Mouse (Mus musculus) liver, postnatal 0 days (tissue): ENCODE measurements at regions not wholly inside any gene's neighbourhood (a gene's known extent, or its start where the extent isn't known, plus 50 kb on each side); places are given as distances from the start of the nearest gene placed in this dataset.

Source experiments
- ATAC-seq: fragments of 200-750 bp; cut with Nextera tagmentation; 2 replicates; pipeline ENCODE4 v1.8.0; 2017; ENCODE audit warnings: mild to moderate bottlenecking, moderate library complexity
- DNase-seq: peaks from one replicate; pipeline ENCODE4 v3.0.0-alpha.2; 2016
- H3K27ac ChIP-seq: fragments of 300-500 bp; sonication (generic); 2 replicates; pipeline ENCODE4 v1.5.1; 2014; ENCODE audit warnings: antibody characterized with exemption, moderate library complexity, mild to moderate bottlenecking, low read depth
- H3K27me3 ChIP-seq: fragments of 300-500 bp; sonication (generic); 2 replicates; pipeline ENCODE4 v1.6.1; 2014; ENCODE audit warnings: low read length, control low read depth, mixed read lengths; ENCODE audit not compliant: insufficient read depth
- H3K36me3 ChIP-seq: fragments of 300-500 bp; sonication (generic); replicated peaks from 2 replicates; pipeline ENCODE4 v1.6.1; 2014; ENCODE audit warnings: mild to moderate bottlenecking, control low read depth, low read length, moderate library complexity, mixed read lengths; ENCODE audit not compliant: insufficient read depth
- H3K4me1 ChIP-seq: fragments of 300-500 bp; sonication (generic); 2 replicates; pipeline ENCODE4 v1.6.1; 2014; ENCODE audit warnings: antibody characterized with exemption, mild to moderate bottlenecking, control low read depth; ENCODE audit not compliant: insufficient read depth
- H3K4me2 ChIP-seq: fragments of 300-500 bp; sonication (generic); 2 replicates; pipeline ENCODE4 v1.6.1; 2014; ENCODE audit warnings: low read depth, mild to moderate bottlenecking, low read length, moderate library complexity, mixed read lengths
- H3K4me3 ChIP-seq: fragments of 300-500 bp; sonication (generic); 2 replicates; pipeline ENCODE4 v1.5.1; 2014; ENCODE audit warnings: low read depth, low read length
- H3K9ac ChIP-seq: fragments of 300-500 bp; sonication (generic); replicated peaks from 2 replicates; pipeline ENCODE4 v1.6.1; 2014; ENCODE audit warnings: mild to moderate bottlenecking, moderate library complexity
- H3K9me3 ChIP-seq: fragments of 300-500 bp; sonication (generic); 2 replicates; pipeline ENCODE4 v1.6.1; 2016; ENCODE audit warnings: mild to moderate bottlenecking, control low read depth, low read length, mixed read lengths
- CTCF ChIP-seq: sonication (generic); IDR thresholded peaks from 2 replicates; pipeline ENCODE4 v1.5.1; 2016; ENCODE audit warnings: antibody characterized with exemption, low read depth
- EP300 ChIP-seq: IDR thresholded peaks from 2 replicates; pipeline ENCODE4 v1.6.1; 2016; ENCODE audit warnings: antibody characterized with exemption, low read depth, mild to moderate bottlenecking
- WGBS: fragments of 180-500 bp; shearing (Covaris S2); extraction: QIAGEN DNeasy Blood & Tissue Kit; methylation state at CpG from one replicate; pipeline ENCODE4 v1.1.7; 2014; ENCODE audit not compliant: insufficient replicate concordance; 5-methylcytosine and 5-hydroxymethylcytosine counted together

DNA sequence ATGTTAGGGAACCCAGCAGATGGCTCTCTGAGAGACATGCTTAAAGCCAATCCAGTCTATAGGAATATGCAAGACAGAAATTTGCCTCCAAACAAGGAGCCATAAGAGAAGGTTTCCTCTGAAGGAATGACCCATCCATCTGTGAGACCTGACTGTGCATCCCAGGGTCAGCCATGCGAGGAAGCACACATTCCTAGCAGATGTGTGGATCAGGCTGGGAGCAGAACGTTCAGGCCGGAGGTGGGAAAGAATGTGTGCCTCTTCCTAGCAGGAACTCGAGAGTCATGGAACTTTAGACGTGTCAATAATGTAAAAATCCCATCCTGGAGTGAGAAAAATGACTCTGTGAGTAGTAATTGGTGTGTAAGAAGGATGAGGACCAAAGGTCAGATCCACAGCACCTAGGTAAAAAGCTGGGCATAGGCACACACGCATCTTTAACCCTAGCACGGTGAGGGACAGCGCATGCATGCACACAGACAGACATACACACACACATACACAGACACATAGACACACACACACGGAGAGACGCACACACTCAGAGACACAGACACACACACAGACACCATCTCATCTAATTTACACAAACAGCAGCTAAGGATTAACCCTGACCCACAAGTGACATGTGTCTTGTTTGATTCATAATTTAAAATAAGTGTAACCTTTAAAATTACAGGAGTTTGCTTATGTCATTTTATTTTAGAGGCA lies 51.5 kb upstream of the Etv6 start:
- WGBS: 74% methylated on average over 10 of the region's 10 CpGs
- no peak overlapping the region for H3K27ac ChIP-seq
- H3K4me1 ChIP-seq: no peaks in the 10 kb centered on the region
- H3K9ac ChIP-seq: no peak overlapping the region
- TF ChIP-seq EP300 (no peak), CTCF (no peak)
- H3K4me3 ChIP-seq: no peak overlapping the region
- DNase-seq (no peak), ATAC-seq (no peak)
- H3K9me3 ChIP-seq: no peaks in the 10 kb centered on the region
- H3K27me3 ChIP-seq: no peaks in the 10 kb centered on the region
- no peak overlapping the region for H3K4me2 ChIP-seq
- H3K36me3 ChIP-seq: no peaks in the 10 kb centered on the region

DNA sequence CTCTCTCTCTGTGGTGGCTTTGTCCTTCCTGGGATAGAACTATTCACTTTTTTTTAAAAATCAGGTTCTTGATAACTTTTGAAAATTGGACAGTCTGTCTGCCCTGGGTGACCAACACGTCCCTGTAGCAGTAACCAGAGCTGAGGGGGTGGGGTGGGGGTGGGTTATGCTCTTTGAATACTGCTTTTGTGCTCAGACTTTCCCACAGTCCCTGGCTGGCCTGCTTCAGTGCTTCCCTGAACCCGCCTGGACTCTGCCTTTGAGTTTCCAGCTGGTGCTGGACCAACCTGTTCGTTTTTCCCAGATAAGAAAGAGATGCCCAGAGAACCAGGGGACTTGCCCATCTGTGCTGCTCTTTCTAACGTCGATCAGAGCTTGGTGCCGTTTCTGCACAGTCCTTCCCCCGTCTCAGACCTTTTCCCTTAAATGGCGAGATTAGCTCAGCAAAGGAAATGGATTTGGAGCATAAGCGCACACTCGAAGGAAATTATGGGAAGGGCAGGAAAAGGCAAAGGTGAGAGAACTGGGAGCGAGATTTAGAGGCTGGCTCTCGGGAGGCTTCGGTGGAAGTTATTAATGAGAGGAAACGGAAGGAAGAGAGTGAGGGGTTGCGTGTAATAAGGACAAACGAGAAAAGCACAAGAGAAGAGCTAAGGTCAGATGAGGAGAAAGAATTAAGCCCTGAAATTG lies 50.7 kb upstream of the Etv6 start:
- H3K9me3 ChIP-seq: no peaks in the 10 kb centered on the region
- no peak overlapping the region for H3K27ac ChIP-seq
- no peaks in the 10 kb centered on the region for H3K27me3 ChIP-seq
- no peak for TF ChIP-seq EP300
- TF ChIP-seq CTCF: no peak
- no peaks in the 10 kb centered on the region for H3K36me3 ChIP-seq
- H3K4me3 ChIP-seq: peak overlapping the region; percentile 2; the same call in 1 of the 2 replicates
- DNase-seq (no peak), ATAC-seq (no peak)
- no peak overlapping the region for H3K9ac ChIP-seq
- H3K4me2 ChIP-seq: peak overlapping the region; percentile 45
- H3K4me1 ChIP-seq: no peaks in the 10 kb centered on the region
- 25% methylated on average over 16 of the region's 16 CpGs for WGBS
